Mouse (Mus musculus) frontal cortex, postnatal 14 days (tissue): ENCODE data around the gene Foxi2.
A peak's percentile ranks its signal among the peaks of the same experiment; 100 is the strongest.

Experiments
- DNase-seq, 2 experiments: peaks; one replicate each; pipeline ENCODE4 v3.0.0; 2022; ENCODE audit warnings: low spot score in 2 of 2

The Foxi2 gene

DNA sequence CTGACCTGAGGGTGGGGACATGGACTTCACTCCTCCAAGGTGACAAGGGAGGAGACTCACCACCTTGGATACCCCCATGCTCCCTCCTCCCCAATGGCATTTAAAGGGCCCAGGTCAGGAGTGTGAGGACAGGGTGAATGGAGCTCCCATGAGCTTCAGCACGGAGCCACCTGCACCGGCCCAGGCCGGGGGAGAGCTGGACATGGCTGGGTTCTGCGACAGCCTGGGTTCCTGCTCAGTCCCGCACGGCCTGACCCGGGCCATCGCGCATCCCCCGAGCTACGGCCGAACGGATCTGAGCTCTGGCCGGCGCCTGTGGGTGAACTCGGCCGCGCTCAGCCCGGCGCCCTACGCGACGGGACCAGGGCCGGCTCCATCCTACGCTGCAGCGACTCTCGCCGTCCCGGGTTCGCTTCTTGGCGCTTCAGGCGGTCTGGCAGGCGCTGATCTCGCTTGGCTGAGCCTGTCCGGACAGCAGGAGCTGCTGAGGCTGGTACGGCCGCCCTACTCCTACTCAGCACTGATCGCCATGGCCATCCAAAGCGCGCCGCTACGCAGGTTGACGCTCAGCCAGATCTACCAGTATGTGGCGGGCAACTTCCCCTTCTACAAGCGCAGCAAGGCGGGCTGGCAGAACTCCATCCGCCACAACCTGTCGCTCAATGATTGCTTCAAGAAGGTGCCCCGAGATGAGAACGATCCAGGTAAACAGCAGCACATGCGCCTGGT is at the start of gene Foxi2:
Foxi2 (plus strand) TSS at position 72 of the 729 bp plus-strand sequence.
- no peak for DNase-seq

DNA sequence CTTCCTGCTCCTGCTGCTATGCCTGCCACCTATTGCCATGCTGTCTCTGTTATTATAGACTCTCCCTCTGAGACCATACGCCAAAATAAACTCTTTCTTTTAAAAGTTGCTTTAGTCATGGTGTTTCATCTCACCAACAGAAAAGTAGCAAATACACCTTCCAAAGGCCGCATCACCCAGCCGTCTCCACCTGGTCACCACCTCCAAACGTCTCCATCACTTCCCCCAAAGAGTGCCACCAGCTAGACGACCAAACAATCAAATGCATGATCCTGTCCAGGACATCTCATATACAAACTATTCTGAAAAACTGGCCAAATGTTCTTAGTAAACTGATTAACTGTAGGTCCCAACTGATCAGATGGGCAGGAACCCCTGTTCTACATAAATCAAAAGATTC is 45.5 kb upstream of the Foxi2 start:
- DNase-seq = no peak

DNA sequence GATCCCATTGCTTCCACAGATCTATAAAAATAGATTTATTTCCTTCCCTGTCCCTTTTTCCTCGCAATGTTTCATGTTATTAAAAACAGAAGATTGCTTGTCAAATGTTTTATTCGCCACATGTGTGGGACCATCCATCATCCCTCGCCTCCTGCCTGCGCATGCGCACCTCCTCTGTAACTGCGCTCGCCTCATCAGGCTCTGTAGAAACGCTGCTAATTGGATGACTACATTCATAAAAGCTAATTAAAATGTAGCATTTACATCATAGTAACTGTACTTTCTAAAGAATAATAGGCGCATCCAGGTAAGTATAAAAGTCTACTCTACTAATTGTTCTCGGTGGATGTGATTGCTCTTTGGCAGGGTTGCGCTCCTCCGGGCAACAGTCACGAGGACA is 34.1 kb upstream of the Foxi2 start:
- DNase-seq = no peak

DNA sequence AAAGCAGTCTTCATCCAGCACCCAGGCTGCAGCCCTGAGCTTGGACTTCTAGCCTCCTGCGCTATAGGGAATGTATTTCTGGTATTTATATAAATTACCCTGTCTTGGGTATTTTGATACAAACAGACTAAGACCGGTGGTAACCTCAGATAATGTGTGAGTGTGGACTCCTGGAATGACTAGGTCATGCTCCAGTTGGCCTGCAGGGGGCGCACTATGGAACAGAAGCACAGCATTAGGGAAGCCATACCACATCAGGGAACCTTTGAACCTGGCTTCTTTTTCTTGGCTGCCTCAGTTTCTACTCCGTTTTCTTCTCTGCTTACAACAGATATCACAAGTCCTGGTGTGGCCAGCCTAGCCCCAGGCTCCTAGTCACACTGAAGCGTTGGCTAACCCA is 33.2 kb upstream of the Foxi2 start:
- DNase-seq = no peak

DNA sequence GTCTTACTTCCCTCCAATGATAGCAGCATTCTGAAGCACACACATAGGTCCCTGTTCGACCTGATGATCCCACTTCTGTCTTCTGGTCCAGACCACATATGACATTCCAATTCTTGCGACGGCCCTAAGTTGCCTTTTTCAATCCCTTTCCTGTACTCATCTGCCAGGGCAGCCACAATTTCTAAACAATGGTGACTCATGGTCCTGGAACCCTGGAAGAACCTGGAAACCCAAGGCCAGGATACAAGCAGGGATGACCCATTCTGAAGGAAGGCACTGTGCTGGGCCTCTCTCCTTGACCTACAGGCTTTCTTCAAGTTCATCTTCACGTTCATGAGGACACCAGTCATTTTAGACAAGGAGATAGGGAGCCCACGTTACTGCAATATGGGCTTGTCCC is 31.8 kb upstream of the Foxi2 start:
- no peak for DNase-seq

DNA sequence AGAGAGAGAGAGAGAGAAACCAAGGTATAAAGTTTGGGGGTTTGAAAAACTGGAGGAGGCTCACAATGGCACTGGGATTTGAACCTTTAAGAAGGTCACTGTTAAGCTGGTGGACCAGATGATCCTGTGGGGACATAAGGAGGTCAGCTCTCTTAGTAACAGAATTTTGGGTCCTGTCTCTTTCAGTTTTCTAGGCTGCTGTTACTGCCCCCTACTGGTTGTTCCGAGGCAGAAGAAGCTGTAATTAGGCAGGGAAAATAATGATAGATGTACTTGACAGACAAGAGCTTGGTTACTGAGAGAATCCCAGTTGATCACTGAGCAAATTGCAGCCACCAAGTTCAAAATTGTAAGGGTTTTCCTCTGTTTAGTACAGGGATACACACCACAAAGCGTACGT is 21.1 kb upstream of the Foxi2 start:
- no peak for DNase-seq

DNA sequence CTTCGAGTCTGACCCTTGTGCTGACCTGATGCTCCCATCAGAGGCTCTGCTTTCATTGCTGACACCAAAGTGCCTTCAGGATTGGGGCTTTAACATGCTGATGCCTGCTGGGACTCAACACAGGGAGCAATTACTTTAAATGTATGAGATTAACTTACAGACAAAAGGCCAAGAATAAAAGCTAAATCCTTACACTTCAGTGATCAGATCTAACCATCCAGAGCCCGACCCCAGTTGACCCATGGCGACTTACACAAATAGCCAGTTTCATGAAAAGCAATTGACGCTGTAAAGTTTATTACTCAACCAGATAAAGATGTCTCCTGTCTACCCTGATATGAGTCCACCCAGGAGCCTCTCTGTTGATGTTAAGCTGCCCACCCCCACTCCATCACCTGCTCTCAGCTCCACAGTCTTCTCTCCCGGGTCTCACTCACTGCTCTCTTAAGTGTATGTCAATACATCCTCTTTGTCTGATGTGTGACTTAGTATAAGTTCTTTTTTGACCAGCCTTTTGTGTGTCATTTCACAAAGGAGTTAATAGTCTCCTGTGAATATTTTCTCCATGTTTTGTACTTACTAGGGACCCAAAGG is 17.1 kb upstream of the Foxi2 start:
- DNase-seq = no peak

DNA sequence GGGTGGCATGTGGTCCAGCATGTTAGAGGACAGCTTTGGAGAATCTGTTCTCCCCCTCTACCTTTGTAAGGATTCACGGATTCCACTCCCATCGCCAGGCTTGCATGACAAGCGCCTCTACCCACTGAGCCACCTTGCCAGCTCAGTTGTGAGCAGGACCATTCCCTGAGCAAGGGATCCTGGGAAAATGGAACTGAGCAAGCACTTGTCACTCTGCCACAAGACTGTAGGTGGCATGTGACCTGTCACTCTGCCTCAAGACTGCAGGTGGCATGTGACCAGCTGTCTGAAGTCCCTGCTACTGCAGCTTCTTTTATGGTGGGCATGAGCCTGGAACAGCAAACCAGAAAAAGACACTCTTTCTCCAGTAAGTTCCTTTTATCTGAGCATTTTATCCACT is 15.7 kb upstream of the Foxi2 start:
- no peak for DNase-seq

DNA sequence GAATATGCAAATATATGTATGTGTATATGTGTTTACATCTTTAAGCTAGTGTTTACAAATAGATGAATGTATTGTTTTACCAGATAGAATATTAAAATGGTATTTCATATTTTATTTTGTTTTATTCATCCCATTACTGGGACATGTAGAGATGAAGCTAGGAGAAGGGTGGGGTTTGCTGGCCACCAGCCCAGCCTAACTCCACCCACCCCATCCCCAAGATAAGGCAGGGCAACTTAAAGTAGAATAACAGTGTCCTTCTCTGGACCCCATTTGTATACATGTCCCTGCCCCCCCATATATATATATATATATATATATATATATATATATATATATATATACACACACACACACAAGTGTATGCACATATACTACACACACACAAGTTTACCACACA is 14.9 kb upstream of the Foxi2 start:
- DNase-seq = no peak

DNA sequence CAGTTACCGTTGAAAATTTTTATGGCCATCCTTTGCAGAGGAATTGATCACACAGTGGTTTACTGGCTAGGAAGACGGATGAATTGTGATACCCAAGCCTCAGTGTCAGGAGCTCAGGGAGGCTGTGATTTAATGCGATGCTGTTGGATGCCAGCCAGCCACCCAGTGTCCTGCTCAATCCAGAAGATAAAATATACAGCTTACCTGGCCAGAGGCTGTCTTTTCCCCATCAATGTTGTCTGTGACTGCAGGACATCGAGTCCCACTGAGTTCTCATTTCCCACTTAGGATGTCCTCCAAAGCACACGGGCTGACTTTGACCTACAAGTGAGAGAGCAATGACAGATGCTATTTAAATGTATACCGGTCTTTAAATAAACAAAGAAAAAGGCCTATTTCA is 13.0 kb upstream of the Foxi2 start:
- DNase-seq = no peak

DNA sequence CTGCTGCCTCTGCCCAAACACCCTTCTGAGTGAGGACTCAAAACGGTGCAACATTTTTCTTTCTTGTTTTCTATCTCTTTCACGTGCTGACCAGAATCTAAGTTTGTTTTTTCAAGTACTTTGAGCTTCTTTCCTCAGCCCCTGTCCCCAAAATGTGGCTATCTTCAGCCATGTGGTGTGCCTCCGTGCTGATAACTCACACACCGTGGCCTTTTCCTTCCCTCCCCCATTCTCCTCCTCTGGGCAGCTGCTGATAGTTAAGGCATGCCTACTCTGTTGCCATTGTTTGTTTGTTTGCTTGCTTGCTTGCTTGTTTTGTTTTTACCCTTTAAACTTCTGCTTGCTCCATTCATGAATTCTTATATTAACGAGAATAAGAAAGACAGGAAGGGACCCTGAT is 12.2 kb upstream of the Foxi2 start:
- no peak for DNase-seq

DNA sequence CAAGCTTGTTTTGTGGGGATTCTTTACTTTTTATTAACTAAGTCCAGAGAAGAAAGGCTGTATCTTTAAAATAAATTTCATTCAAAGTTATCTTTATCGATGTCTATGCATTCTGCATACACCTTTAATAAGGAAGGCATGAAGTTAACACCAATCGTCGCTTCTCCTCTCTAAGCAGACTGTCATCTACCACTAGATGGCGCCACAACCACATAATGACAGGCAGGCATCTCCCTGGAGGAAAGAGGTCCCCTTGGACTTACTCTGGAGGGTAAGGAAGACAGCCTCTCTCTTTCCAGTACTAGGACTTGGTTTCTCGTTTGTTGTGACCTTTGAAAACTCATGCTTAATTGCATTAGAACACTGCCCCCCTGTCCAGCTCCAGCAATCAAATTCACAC is 6.7 kb upstream of the Foxi2 start:
- DNase-seq = peak; percentile 38 to 73

DNA sequence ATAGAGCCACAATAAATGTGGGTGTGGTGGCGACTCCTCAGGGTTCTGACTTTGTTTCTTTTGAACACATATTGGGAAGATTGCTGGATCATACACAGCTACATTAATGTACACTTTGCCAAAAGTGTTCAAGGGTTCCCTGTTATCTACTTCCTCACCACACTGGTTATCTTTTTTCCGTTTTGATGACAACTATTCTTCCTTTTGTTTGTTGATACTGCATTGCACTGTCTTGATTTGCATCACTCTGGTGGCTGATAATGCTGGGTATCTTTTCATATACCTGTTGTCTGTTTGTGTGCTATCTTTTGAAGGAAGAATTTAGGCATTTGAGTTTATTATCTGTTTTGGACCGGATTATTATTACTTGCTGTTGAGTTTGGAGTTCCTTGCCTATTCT is 3.3 kb upstream of the Foxi2 start:
- DNase-seq = no peak

DNA sequence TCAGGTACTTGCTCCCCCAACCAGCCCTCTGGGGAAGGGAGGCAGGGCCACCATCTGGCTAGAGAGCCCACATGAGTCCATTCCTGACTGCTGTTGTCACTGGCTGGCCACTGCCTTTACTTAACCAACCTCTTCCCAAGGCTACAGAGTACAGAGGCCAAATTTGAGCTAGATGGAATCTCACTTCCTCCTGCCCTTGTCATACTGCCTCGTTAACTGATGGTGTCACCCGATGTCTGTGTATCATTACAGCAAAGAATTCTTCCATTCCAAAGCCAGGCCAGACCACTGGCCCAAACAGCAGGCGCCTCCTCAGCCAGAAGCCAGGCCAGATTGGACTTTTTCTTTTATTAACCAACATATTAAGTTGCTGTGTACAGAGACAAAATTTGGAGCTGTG is 1.6 kb upstream of the Foxi2 start:
- no peak for DNase-seq

DNA sequence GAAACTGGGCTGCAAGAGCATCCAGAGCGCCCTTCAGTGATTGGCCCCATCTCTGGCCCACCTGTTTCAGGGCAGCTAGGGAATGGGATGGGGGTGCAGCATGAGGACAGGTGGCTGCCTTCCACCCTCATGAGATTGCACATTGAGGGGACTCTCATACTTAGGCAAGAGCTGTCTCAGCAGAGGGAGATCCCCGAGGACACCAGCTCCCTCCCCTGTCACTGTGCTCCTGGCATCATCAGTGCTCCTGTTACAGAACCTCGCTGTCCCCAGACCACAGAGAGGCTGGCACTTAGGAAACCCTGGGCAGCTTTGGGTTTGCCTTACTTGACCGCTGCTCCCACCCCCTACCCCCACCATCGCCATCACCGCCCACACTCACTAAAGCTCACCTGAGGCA is 2.2 kb downstream of the Foxi2 start:
- no peak for DNase-seq

DNA sequence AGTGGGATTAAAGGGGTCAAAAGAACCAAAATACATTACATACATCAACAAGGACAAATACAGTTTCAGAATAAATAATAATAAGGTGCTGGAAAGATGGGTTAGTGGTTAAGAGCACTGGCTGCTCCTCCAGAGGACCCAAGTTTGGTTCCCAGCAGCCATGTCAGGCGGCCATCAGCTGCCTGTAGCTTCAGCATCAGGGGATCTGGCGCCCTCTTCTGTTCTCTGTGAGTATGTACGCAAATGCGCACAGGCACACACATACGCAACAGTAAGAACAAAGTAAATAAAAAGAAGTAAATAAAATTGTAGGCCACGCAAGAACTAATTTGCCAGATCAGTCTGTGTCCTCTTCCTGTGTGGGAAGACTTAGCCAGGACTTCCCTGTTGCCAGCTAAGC is 18.7 kb downstream of the Foxi2 start:
- DNase-seq = no peak

DNA sequence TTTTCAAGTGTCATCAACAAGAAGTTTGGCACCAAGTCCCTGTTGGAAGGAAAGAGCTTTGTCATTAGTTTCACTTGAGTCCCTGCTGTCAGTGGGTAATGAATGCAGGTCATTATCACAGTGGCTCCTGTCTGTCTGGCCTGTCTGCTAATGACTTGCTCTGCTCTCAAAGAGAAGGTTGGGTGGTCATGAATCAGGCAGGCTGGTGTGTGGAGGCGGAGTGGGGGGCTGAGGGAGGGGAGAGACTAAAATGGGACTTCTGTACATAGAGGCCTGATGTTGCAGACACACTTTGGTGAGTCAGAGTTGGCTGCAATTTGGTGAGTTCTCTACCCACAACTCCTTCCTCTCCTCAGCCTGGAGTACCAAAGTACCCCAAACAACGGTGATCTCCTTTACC is 20.8 kb downstream of the Foxi2 start:
- no peak for DNase-seq

DNA sequence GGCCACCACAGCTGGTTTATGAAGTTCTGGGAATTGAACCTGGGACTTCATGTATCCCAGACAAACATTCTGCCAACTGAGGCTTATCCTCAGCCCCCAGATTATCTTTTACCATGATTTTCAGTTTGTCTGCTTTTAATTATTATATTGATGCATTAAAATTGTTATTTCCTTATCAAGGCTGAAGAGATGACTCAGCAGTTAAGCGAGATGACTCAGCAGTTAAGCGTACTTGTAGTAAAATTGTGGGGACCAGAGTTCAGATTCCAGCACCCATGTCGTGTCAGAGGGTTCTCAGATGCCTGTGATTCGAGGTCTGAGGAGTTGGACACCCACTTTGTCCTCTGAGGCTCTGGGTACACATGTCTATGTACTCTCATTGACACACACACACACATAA is 33.8 kb downstream of the Foxi2 start:
- no peak for DNase-seq

DNA sequence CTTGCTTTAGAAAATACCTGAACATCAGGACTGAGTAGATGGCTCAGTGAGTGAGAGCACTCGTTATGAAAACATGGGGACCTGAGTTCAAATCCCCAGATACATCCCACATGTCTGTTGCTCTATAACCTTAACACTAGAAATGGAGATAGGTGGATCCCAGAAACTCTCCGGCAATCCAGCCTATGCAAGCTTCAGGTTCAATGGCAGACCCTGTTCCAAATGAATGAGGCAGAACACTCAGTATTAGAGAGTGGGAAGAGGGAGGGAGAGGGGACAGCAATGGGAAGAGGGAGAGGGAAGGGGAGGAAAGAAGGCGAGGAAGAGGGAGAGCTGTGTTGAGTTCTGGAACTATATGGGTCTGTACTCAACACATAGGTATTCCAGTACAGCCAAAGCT is 41.2 kb downstream of the Foxi2 start:
- DNase-seq = no peak

DNA sequence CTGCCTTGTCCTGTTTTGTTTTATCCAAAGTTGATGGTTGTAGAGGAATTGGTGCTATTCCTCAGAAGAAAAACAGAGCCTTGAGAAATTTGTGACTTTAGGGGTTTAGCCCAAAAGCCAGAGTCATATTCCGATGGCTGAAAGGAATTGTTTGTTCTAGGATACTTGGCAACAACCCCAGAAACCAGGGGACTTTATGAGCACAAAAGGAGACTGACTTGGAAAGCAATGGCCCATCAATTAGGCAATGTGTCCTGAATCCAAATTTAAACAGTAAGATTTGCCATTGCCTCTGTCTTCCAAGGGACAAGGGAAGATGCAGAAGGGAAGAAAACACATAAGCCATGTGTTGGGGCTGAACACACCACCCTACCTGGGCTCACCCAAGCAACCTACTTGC is 42.3 kb downstream of the Foxi2 start:
- no peak for DNase-seq

DNA sequence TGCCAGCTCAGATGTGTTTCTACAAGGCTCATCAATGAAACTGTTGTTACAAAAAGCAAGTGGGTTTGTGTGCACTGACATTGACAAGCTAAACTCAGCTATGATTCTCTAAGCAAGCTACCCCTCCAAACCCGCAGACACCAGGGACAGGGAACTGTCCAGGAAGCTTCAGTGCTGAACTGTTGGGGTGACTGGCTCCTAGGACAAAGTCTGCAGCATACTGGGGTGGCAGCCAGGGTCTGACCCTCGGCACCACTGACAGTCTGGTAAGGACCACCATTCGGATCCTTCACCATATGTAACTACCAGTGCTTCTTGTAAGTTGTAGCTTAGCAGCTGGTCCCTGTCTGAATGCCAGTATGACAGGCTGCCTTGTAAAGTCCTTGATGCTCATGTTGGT is 43.6 kb downstream of the Foxi2 start:
- DNase-seq = no peak
